Comparison of ENCODE assay signal across 8 mouse cellular contexts in the genomic region with DNA sequence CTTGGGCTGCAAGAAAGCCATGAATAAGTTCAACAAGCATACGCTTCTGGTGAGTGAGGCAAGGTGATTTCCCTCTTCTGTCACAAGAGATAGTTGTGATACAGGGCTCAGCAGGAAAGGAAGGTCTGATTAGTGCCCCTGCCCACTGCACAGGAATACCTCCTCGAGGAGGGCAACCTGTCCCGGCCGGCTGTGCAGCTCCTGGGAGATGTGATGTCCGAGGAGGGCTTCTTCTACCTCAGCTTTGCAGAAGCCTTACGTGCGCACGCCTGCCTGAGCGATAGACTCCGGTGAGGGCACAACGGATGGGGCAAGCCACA. TPM values are rescaled to one million over a fixed set of nuclear protein-coding genes. Genes with fewer than 3 reads are reported as not detected.
DNase-seq lines count a peak whose midpoint lies in the region; ATAC-seq and TF ChIP-seq lines count a peak whose summit lies in the region.

No protein-coding gene starts in this region.

- no peak for DNase-seq in heart, embryonic 10.5 days (ENCODE audit: low spot score)
- DNase-seq in heart, postnatal 10 days, result no peak
- DNase-seq in hindbrain, embryonic 10.5 days (ENCODE audit: low spot score), result no peak
- DNase-seq in yolk sac, embryonic 10.5 days (ENCODE audit: low spot score), result no peak
- no peak for DNase-seq in natural killer cell, adult 2 months (ENCODE audit: low spot score in 2 of 2)
- no peak for DNase-seq in Muller cell, postnatal 12 days (ENCODE audit: inconsistent ontology term)

- H3K27me3 ChIP-seq in heart, embryonic 10.5 days (ENCODE audit: insufficient read depth, poor library complexity, severe bottlenecking), result peaks cover 53% of the 10 kb centered on the region
- H3K27me3 ChIP-seq in E14TG2a.4 (ENCODE audit: insufficient read depth, low read length), result peaks cover 29% of the 10 kb centered on the region
- H3K27me3 ChIP-seq in hindbrain, embryonic 10.5 days (ENCODE audit: insufficient read depth, poor library complexity, severe bottlenecking), result peaks cover 51% of the 10 kb centered on the region
- H3K27me3 ChIP-seq in liver, embryonic 16.5 days (ENCODE audit: control insufficient read depth, insufficient read depth, low read depth, low read length), result peaks cover 17% of the 10 kb centered on the region

- no peak for ATAC-seq in liver, embryonic 16.5 days (ENCODE audit: low read depth)

- H3K9me3 ChIP-seq in heart, embryonic 10.5 days, result no peaks in the 10 kb centered on the region
- H3K9me3 ChIP-seq in E14TG2a.4 (ENCODE audit: low read length), result no peaks in the 10 kb centered on the region
- H3K9me3 ChIP-seq in hindbrain, embryonic 10.5 days, result no peaks in the 10 kb centered on the region
- H3K9me3 ChIP-seq in liver, embryonic 16.5 days (replicated peaks; ENCODE audit: control insufficient read depth, low read length), result no peaks in the 10 kb centered on the region

- H3K36me3 ChIP-seq in heart, embryonic 10.5 days, result peaks cover 45% of the 10 kb centered on the region
- peaks cover 84% of the 10 kb centered on the region for H3K36me3 ChIP-seq in E14TG2a.4 (ENCODE audit: insufficient read depth, low read length)
- peaks cover 49% of the 10 kb centered on the region for H3K36me3 ChIP-seq in hindbrain, embryonic 10.5 days
- H3K36me3 ChIP-seq in liver, embryonic 16.5 days (ENCODE audit: control insufficient read depth, insufficient read depth), result peaks cover 13% of the 10 kb centered on the region

- peak overlapping the region; percentile 42 for H3K4me2 ChIP-seq in liver, embryonic 16.5 days (ENCODE audit: low read depth, low read length)

- intact Hi-C loops in heart, postnatal 10 days (cut with DNase I), result no loop called here

- H3K4me3 ChIP-seq in heart, embryonic 10.5 days, result peak overlapping the region; percentile 53
- H3K4me3 ChIP-seq in E14TG2a.4 (replicated peaks; ENCODE audit: low read length), result peak overlapping the region; percentile 74
- peak overlapping the region; percentile 47 for H3K4me3 ChIP-seq in hindbrain, embryonic 10.5 days
- H3K4me3 ChIP-seq in liver, embryonic 16.5 days (ENCODE audit: low read depth, low read length), result peak overlapping the region; percentile 23

- H3K4me1 ChIP-seq in heart, embryonic 10.5 days, result peaks cover 27% of the 10 kb centered on the region
- H3K4me1 ChIP-seq in E14TG2a.4 (replicated peaks; ENCODE audit: low read depth, low read length), result peaks cover 62% of the 10 kb centered on the region
- H3K4me1 ChIP-seq in hindbrain, embryonic 10.5 days (replicated peaks), result peaks cover 16% of the 10 kb centered on the region
- H3K4me1 ChIP-seq in liver, embryonic 16.5 days (ENCODE audit: control insufficient read depth, low read depth, low read length), result peaks cover 15% of the 10 kb centered on the region

- WGBS in heart, embryonic 10.5 days, result 26% methylated on average over 11 of the region's 11 CpGs
- WGBS in hindbrain, embryonic 10.5 days, result 28% methylated on average over 11 of the region's 11 CpGs
- 15% methylated on average over 11 of the region's 11 CpGs for WGBS in liver, embryonic 16.5 days (ENCODE audit: insufficient replicate concordance)

- no peak overlapping the region for H3K9ac ChIP-seq in liver, embryonic 16.5 days (ENCODE audit: low read depth, low read length)

- no peak for TF ChIP-seq CTCF in E14TG2a.4 (conservative IDR thresholded peaks at IDR 0.05; ENCODE audit: low read length)

- peak overlapping the region; percentile 62 for H3K27ac ChIP-seq in heart, embryonic 10.5 days
- peak overlapping the region; percentile 70; the same call in 1 of the 2 replicates for H3K27ac ChIP-seq in hindbrain, embryonic 10.5 days
- H3K27ac ChIP-seq in liver, embryonic 16.5 days (ENCODE audit: low read length), result no peak overlapping the region

RNA-seq across cellular contexts. Expression of gene Akt1s1, which starts 9.7 kb away (rescaled TPM):
- 102 and 103 TPM in 2 replicates for polyA plus RNA-seq in heart, embryonic 10.5 days (2016; fragmentation: Nextera tagmentation; extraction: Ambion mirVana)
- total RNA-seq in heart, postnatal 10 days (2021), result 10 to 100 TPM; 76.8 to 78.4 TPM
- 81.7 and 93.3 TPM in 2 replicates for polyA plus RNA-seq in hindbrain, embryonic 10.5 days (2016; fragmentation: Nextera tagmentation; extraction: Ambion mirVana)
- polyA plus RNA-seq in liver, embryonic 16.5 days (2015; fragmentation: Nextera tagmentation; extraction: Ambion mirVana), result 25.6 and 29.1 TPM in 2 replicates

RNA-seq across cellular contexts. Expression of gene Tbc1d17, which starts 9.7 kb away (rescaled TPM):
- 56.9 and 67.3 TPM in 2 replicates for polyA plus RNA-seq in heart, embryonic 10.5 days (2016; fragmentation: Nextera tagmentation; extraction: Ambion mirVana)
- total RNA-seq in heart, postnatal 10 days (2021), result 10 to 100 TPM; 38.4 to 44.7 TPM
- polyA plus RNA-seq in hindbrain, embryonic 10.5 days (2016; fragmentation: Nextera tagmentation; extraction: Ambion mirVana), result 77.1 and 91.1 TPM in 2 replicates
- 32.7 and 33.7 TPM in 2 replicates for polyA plus RNA-seq in liver, embryonic 16.5 days (2015; fragmentation: Nextera tagmentation; extraction: Ambion mirVana)

RNA-seq across cellular contexts. Expression of gene Pnkp, which starts 17.8 kb away (rescaled TPM):
- 28.5 and 29.7 TPM in 2 replicates for polyA plus RNA-seq in heart, embryonic 10.5 days (2016; fragmentation: Nextera tagmentation; extraction: Ambion mirVana)
- total RNA-seq in heart, postnatal 10 days (2021), result 10 to 100 TPM; 18.1 to 21.6 TPM
- polyA plus RNA-seq in hindbrain, embryonic 10.5 days (2016; fragmentation: Nextera tagmentation; extraction: Ambion mirVana), result 36.3 and 40.2 TPM in 2 replicates
- polyA plus RNA-seq in liver, embryonic 16.5 days (2015; fragmentation: Nextera tagmentation; extraction: Ambion mirVana), result 23.4 and 24.3 TPM in 2 replicates

RNA-seq across cellular contexts. Expression of gene Atf5, which starts 22.7 kb away (rescaled TPM):
- 1.7 and 3.3 TPM in 2 replicates for polyA plus RNA-seq in heart, embryonic 10.5 days (2016; fragmentation: Nextera tagmentation; extraction: Ambion mirVana)
- total RNA-seq in heart, postnatal 10 days (2021), result 10 to 100 TPM; 50.4 to 51.3 TPM
- polyA plus RNA-seq in hindbrain, embryonic 10.5 days (2016; fragmentation: Nextera tagmentation; extraction: Ambion mirVana), result 4.6 TPM in 2 replicates
- polyA plus RNA-seq in liver, embryonic 16.5 days (2015; fragmentation: Nextera tagmentation; extraction: Ambion mirVana), result 7.3 and 9.7 TPM in 2 replicates

RNA-seq across cellular contexts. Expression of gene Il4i1, which starts 22.9 kb away (rescaled TPM):
- 0.41 and 1.3 TPM in 2 replicates for polyA plus RNA-seq in heart, embryonic 10.5 days (2016; fragmentation: Nextera tagmentation; extraction: Ambion mirVana)
- total RNA-seq in heart, postnatal 10 days (2021), result 1 to 10 TPM; 1.3 to 1.8 TPM
- 1.7 and 1.9 TPM in 2 replicates for polyA plus RNA-seq in hindbrain, embryonic 10.5 days (2016; fragmentation: Nextera tagmentation; extraction: Ambion mirVana)
- 0.34 and 0.76 TPM in 2 replicates for polyA plus RNA-seq in liver, embryonic 16.5 days (2015; fragmentation: Nextera tagmentation; extraction: Ambion mirVana)

Comparison
In these comparisons a context has a peak if more than half of its experiments do, and no peak if none do; other contexts are left out.
1. H3K4me3 ChIP-seq: peak in every context shown above with its lines; median percentile 74 in E14TG2a.4; 53 in heart, embryonic 10.5 days; 47 in hindbrain, embryonic 10.5 days; 23 in liver, embryonic 16.5 days.